13 mouse cellular contexts compared by ENCODE assay signal in genomic region chr7:107691493-107691892, GRCm38 (mm10).
DNase-seq lines count a peak whose midpoint lies in the region; ATAC-seq and TF ChIP-seq lines count a peak whose summit lies in the region.
"Had no signal": no experiment of that assay in that cellular context is flagged by ENCODE, and none has a peak within 500 bp of the region (broad histone marks: within the 10 kb centered on the region; RNA-seq: fewer than 3 reads in every experiment).

No protein-coding gene starts in this region.

- H3K9ac ChIP-seq in liver, embryonic 12.5 days = no peak overlapping the region
- H3K9ac ChIP-seq in embryonic facial prominence, embryonic 13.5 days = no peak overlapping the region
- no peak overlapping the region for H3K9ac ChIP-seq in neural tube, embryonic 15.5 days (replicated peaks)
- no peak overlapping the region for H3K9ac ChIP-seq in forebrain, postnatal 0 days

- peaks cover 22% of the 10 kb centered on the region for H3K4me1 ChIP-seq in heart, embryonic 10.5 days
- peaks cover 16% of the 10 kb centered on the region for H3K4me1 ChIP-seq in liver, embryonic 12.5 days
- peaks cover 32% of the 10 kb centered on the region for H3K4me1 ChIP-seq in embryonic facial prominence, embryonic 13.5 days
- 0 out of 2 replicates have a peak, but pooled peaks cover 4% of the 10 kb centered on the region for H3K4me1 ChIP-seq in neural tube, embryonic 15.5 days
- H3K4me1 ChIP-seq in forebrain, postnatal 0 days (ENCODE audit: insufficient read depth) = no peaks in the 10 kb centered on the region

- 0 out of 2 replicates have a peak, but pooled peaks have one; percentile 15 for ATAC-seq in liver, embryonic 12.5 days
- ATAC-seq in embryonic facial prominence, embryonic 13.5 days (ENCODE audit: insufficient number of reproducible peaks, insufficient read depth, low FRiP score, low TSS enrichment, low read depth) = no peak
- peak; percentile 34; the same call in 1 of the 2 replicates for ATAC-seq in neural tube, embryonic 15.5 days (ENCODE audit: low FRiP score)
- no peak for ATAC-seq in forebrain, postnatal 0 days
- ATAC-seq: forebrain, embryonic 14.5 days; Patski had no signal

- no peaks in the 10 kb centered on the region for H3K27me3 ChIP-seq in heart, embryonic 10.5 days (ENCODE audit: insufficient read depth, poor library complexity, severe bottlenecking)
- H3K27me3 ChIP-seq in liver, embryonic 12.5 days (replicated peaks) = peaks cover 3% of the 10 kb centered on the region; the same call in 1 of the 2 replicates
- no peaks in the 10 kb centered on the region for H3K27me3 ChIP-seq in embryonic facial prominence, embryonic 13.5 days
- H3K27me3 ChIP-seq in neural tube, embryonic 15.5 days (replicated peaks) = peaks cover 58% of the 10 kb centered on the region
- no peaks in the 10 kb centered on the region for H3K27me3 ChIP-seq in forebrain, postnatal 0 days (ENCODE audit: insufficient read depth, low read length)
- H3K27me3 ChIP-seq: Patski had no signal

- H3K36me3 ChIP-seq in heart, embryonic 10.5 days = no peaks in the 10 kb centered on the region
- no peaks in the 10 kb centered on the region for H3K36me3 ChIP-seq in liver, embryonic 12.5 days
- H3K36me3 ChIP-seq in embryonic facial prominence, embryonic 13.5 days = no peaks in the 10 kb centered on the region
- no peaks in the 10 kb centered on the region for H3K36me3 ChIP-seq in neural tube, embryonic 15.5 days
- H3K36me3 ChIP-seq in forebrain, postnatal 0 days (ENCODE audit: insufficient read depth) = no peaks in the 10 kb centered on the region

- no peak for DNase-seq in heart, embryonic 10.5 days (ENCODE audit: low spot score)
- no peak for DNase-seq in heart, adult 9 months (ENCODE audit: low spot score in 2 of 2)
- DNase-seq in liver = no peak
- no peak for DNase-seq in left cerebral cortex, postnatal 4 days
- DNase-seq in forebrain, postnatal 0 days = no peak
- DNase-seq: cerebellum, postnatal 14 days; heart, postnatal 36 days; lung, postnatal 10 days had no signal

- H3K27ac ChIP-seq in heart, embryonic 10.5 days = peak overlapping the region; percentile 77; the same call in 1 of the 2 replicates
- no peak overlapping the region for H3K27ac ChIP-seq in liver, embryonic 12.5 days
- peak overlapping the region; percentile 77 for H3K27ac ChIP-seq in embryonic facial prominence, embryonic 13.5 days
- H3K27ac ChIP-seq in neural tube, embryonic 15.5 days (replicated peaks) = no peak overlapping the region
- H3K27ac ChIP-seq in forebrain, postnatal 0 days (ENCODE audit: low read depth, low read length) = no peak overlapping the region

- no peak overlapping the region for H3K4me3 ChIP-seq in heart, embryonic 10.5 days
- no peak overlapping the region for H3K4me3 ChIP-seq in liver, embryonic 12.5 days
- H3K4me3 ChIP-seq in embryonic facial prominence, embryonic 13.5 days = no peak overlapping the region
- no peak overlapping the region for H3K4me3 ChIP-seq in neural tube, embryonic 15.5 days (replicated peaks)
- no peak overlapping the region for H3K4me3 ChIP-seq in forebrain, postnatal 0 days (ENCODE audit: low read depth, low read length)

- H3K4me2 ChIP-seq in liver, embryonic 12.5 days = no peak overlapping the region
- H3K4me2 ChIP-seq in embryonic facial prominence, embryonic 13.5 days = no peak overlapping the region
- no peak overlapping the region for H3K4me2 ChIP-seq in neural tube, embryonic 15.5 days
- no peak overlapping the region for H3K4me2 ChIP-seq in forebrain, postnatal 0 days (ENCODE audit: low read depth)

- TF ChIP-seq CTCF in forebrain, postnatal 0 days (IDR thresholded peaks at IDR 0.05; ENCODE audit: low read depth) = no peak

- 28% methylated on average over 6 of the region's 6 CpGs for WGBS in heart, embryonic 10.5 days
- 45% methylated on average over 6 of the region's 6 CpGs for WGBS in liver, embryonic 12.5 days (ENCODE audit: insufficient replicate concordance)
- WGBS in embryonic facial prominence, embryonic 13.5 days = 23% methylated on average over 6 of the region's 6 CpGs
- 32% methylated on average over 6 of the region's 6 CpGs for WGBS in neural tube, embryonic 15.5 days
- WGBS in forebrain, postnatal 0 days = 51% methylated on average over 6 of the region's 6 CpGs

- intact Hi-C loops in left cerebral cortex, postnatal 4 days (cut with DNase I) = no loop called here

- no peaks in the 10 kb centered on the region for H3K9me3 ChIP-seq in heart, embryonic 10.5 days
- H3K9me3 ChIP-seq in liver, embryonic 12.5 days (replicated peaks) = no peaks in the 10 kb centered on the region
- H3K9me3 ChIP-seq in embryonic facial prominence, embryonic 13.5 days = no peaks in the 10 kb centered on the region
- no peaks in the 10 kb centered on the region for H3K9me3 ChIP-seq in neural tube, embryonic 15.5 days (replicated peaks)
- no peaks in the 10 kb centered on the region for H3K9me3 ChIP-seq in forebrain, postnatal 0 days (ENCODE audit: low read length)

Comparison
In these comparisons a context has a peak if more than half of its experiments do, and no peak if none do; other contexts are left out.
1. H3K27ac ChIP-seq: peak in heart, embryonic 10.5 days (single experiment) and embryonic facial prominence, embryonic 13.5 days (single experiment); none in liver, embryonic 12.5 days (single experiment), neural tube, embryonic 15.5 days (single experiment) and forebrain, postnatal 0 days (single experiment).
2. ATAC-seq: peak in liver, embryonic 12.5 days (single experiment) and neural tube, embryonic 15.5 days (single experiment); none in embryonic facial prominence, embryonic 13.5 days (single experiment) and forebrain, postnatal 0 days (single experiment).